Mouse (Mus musculus) kidney, adult 2 months (tissue): ENCODE data around the gene Wdr48.

Experiments used
- CTCF ChIP-seq: fragments of 200-500 bp; conservative IDR thresholded peaks from 2 replicates; pipeline ENCODE4 v1.5.1; 2011; ENCODE audit warnings: low read depth, mild to moderate bottlenecking, control low read depth, low read length, moderate library complexity, mixed read lengths; ENCODE audit not compliant: insufficient read depth, insufficient read length
- POLR2A ChIP-seq: fragments of 200-500 bp; IDR thresholded peaks from one replicate; pipeline ENCODE4 v1.6.1; 2011; ENCODE audit warnings: low read depth, low read length, control low read depth

GRCm38 (mm10) chr9:119958835-119959234 is 64.2 kb downstream of the Wdr48 start:
- no peak for TF ChIP-seq POLR2A
- no peak for TF ChIP-seq CTCF
